Comparison of ENCODE assay signal across 22 mouse cellular contexts in genomic region chr10:117775401-117776144, GRCm38 (mm10). TPM values are rescaled to one million over a fixed set of nuclear protein-coding genes. Genes with fewer than 3 reads are reported as not detected.
A peak's percentile ranks its signal among the peaks of the same experiment; 100 is the strongest.
DNase-seq lines count a peak whose midpoint lies in the region; ATAC-seq lines count a peak whose summit lies in the region.
"Had no signal": no experiment of that assay in that cellular context is flagged by ENCODE, and none has a peak within 500 bp of the region (broad histone marks: within the 10 kb centered on the region; RNA-seq: fewer than 3 reads in every experiment).

No protein-coding gene starts in this region.

- H3K36me3 ChIP-seq in liver, embryonic 11.5 days (ENCODE audit: control insufficient read depth, insufficient read depth, low read length), result peaks cover 60% of the 10 kb centered on the region

- H3K9ac ChIP-seq in liver, embryonic 11.5 days (ENCODE audit: low read depth, low read length), result no peak overlapping the region
- H3K9ac ChIP-seq: forebrain, embryonic 13.5 days; heart, embryonic 13.5 days had no signal

- no peak overlapping the region for H3K4me3 ChIP-seq in liver, embryonic 11.5 days (ENCODE audit: low read depth, low read length)
- H3K4me3 ChIP-seq: forebrain, embryonic 13.5 days; heart, embryonic 13.5 days had no signal

- no peak overlapping the region for H3K27ac ChIP-seq in liver, embryonic 11.5 days (ENCODE audit: low read depth, low read length)
- H3K27ac ChIP-seq: forebrain, embryonic 13.5 days; heart, embryonic 13.5 days had no signal

- H3K4me2 ChIP-seq in liver, embryonic 11.5 days, result no peak overlapping the region
- H3K4me2 ChIP-seq: forebrain, embryonic 13.5 days; heart, embryonic 13.5 days had no signal

- DNase-seq in liver, embryonic 11.5 days (ENCODE audit: low spot score), result no peak
- DNase-seq in liver (no peak), ES-CJ7 (ENCODE audit: low read depth, low spot score) (peak; percentile 36), R1 (ENCODE audit: low read depth, low spot score) (peak; percentile 90)
- DNase-seq in layer of hippocampus, adult 11-12 months (ENCODE audit: low spot score), result no peak
- no peak for DNase-seq in adrenal gland, adult 18-20 months (ENCODE audit: low spot score in 2 of 2)
- no peak for DNase-seq in gastrocnemius, adult 18-20 months (ENCODE audit: low spot score)
- DNase-seq: adrenal gland, adult 8-10 months; adrenal gland, postnatal 36 days; cerebellum, adult 2 months; cerebellum, postnatal 10 days; gastrocnemius, postnatal 10 days; heart, postnatal 36 days; kidney, adult 9 months had no signal

- no peaks in the 10 kb centered on the region for H3K9me3 ChIP-seq in liver, embryonic 11.5 days (ENCODE audit: control insufficient read depth, low read length)
- H3K9me3 ChIP-seq: forebrain, embryonic 13.5 days; heart, embryonic 13.5 days had no signal

- H3K27me3 ChIP-seq in liver, embryonic 11.5 days (replicated peaks; ENCODE audit: control insufficient read depth, insufficient read depth, low read length), result no peaks in the 10 kb centered on the region
- H3K27me3 ChIP-seq: forebrain, embryonic 13.5 days; heart, embryonic 13.5 days had no signal

- no peaks in the 10 kb centered on the region for H3K4me1 ChIP-seq in liver, embryonic 11.5 days (replicated peaks; ENCODE audit: control insufficient read depth, insufficient read depth, low read length)
- H3K4me1 ChIP-seq: forebrain, embryonic 13.5 days; heart, embryonic 13.5 days had no signal

- 0 out of 2 replicates have a peak, but pooled peaks have one; percentile 29 for ATAC-seq in liver, embryonic 11.5 days (replicated peaks; ENCODE audit: low FRiP score)
- peak; percentile 52 for ATAC-seq in granulocyte monocyte progenitor cell, adult 5-6 weeks (replicated peaks; ENCODE audit: poor library complexity, severe bottlenecking)
- ATAC-seq: activated CD4-positive, CD25-positive, alpha-beta regulatory T cell, adult 4 months; CD4-positive, CD25-positive, alpha-beta regulatory T cell, adult 4 months; forebrain, embryonic 13.5 days; hindbrain, embryonic 16.5 days; inflammation-experienced regulatory T-cells, adult 6 months; intestine, postnatal 0 days had no signal

- WGBS in liver, embryonic 11.5 days, result 86% methylated on average over 6 of the region's 6 CpGs

RNA-seq across cellular contexts. Expression of gene Nup107, which starts 16.9 kb away (rescaled TPM):
- 102 and 120 TPM in 2 replicates for polyA plus RNA-seq in liver, embryonic 11.5 days (2014; fragmentation: Nextera tagmentation; extraction: Ambion mirVana)
- total RNA-seq in granulocyte monocyte progenitor cell, adult 5-6 weeks (2014; fragmentation: Nextera tagmentation), result 76.8 and 93.4 TPM in 2 replicates
- total RNA-seq in granulocyte monocyte progenitor cell, adult 5-6 weeks (2017), result 153 and 182 TPM in 2 replicates
- total RNA-seq in adrenal gland, adult 18-20 months (2021), result 10 to 100 TPM in 1 of 2 experiments, 1 to 10 TPM in 1; 9.1 to 11.0 TPM
- 1 to 10 TPM; 5.5 to 5.6 TPM for total RNA-seq in gastrocnemius, adult 18-20 months (2021)

RNA-seq across cellular contexts. Expression of gene Slc35e3, which starts 29.4 kb away (rescaled TPM):
- polyA plus RNA-seq in liver, embryonic 11.5 days (2014; fragmentation: Nextera tagmentation; extraction: Ambion mirVana), result 7.1 and 7.2 TPM in 2 replicates
- 6.1 and 12.7 TPM in 2 replicates for total RNA-seq in granulocyte monocyte progenitor cell, adult 5-6 weeks (2014; fragmentation: Nextera tagmentation)
- total RNA-seq in granulocyte monocyte progenitor cell, adult 5-6 weeks (2017), result 14.4 and 18.9 TPM in 2 replicates
- total RNA-seq in adrenal gland, adult 18-20 months (2021), result 10 to 100 TPM; 13.1 to 15.0 TPM
- 1 to 10 TPM; 3.7 to 5.0 TPM for total RNA-seq in gastrocnemius, adult 18-20 months (2021)

Comparison
In these comparisons a context has a peak if more than half of its experiments do, and no peak if none do; other contexts are left out.
1. DNase-seq: peak in ES-CJ7 (single experiment) and R1 (single experiment); none in liver, embryonic 11.5 days (single experiment), liver (single experiment), layer of hippocampus, adult 11-12 months (single experiment), adrenal gland, adult 18-20 months (0 of 2) and gastrocnemius, adult 18-20 months (single experiment).
2. RNA of gene Nup107, which starts 16.9 kb away (total RNA-seq): 76.8 to 182 TPM in granulocyte monocyte progenitor cell, adult 5-6 weeks; 9.1 to 11.0 TPM in adrenal gland, adult 18-20 months and 5.5 to 5.6 TPM in gastrocnemius, adult 18-20 months; every median in the first group is over 4 times any median in the second.